Mouse (Mus musculus) brain, embryonic 14.5 days (tissue): ENCODE results near the gene Hic1. TPM values are rescaled to one million over a fixed set of nuclear protein-coding genes. Genes with fewer than 3 reads are reported as not detected.

ENCODE experiments used
- DNase-seq: peaks from one replicate; pipeline ENCODE4 v3.0.0-alpha.2; 2011; ENCODE audit warnings: low read depth
- CTCF ChIP-seq: fragments of 200-500 bp; IDR thresholded peaks from 2 replicates; pipeline ENCODE4 v1.5.1; 2012; ENCODE audit warnings: inconsistent platforms, mild to moderate bottlenecking, moderate library complexity, borderline replicate concordance; ENCODE audit not compliant: insufficient read depth, insufficient read length; ENCODE audit errors: extremely low read depth
- POLR2A ChIP-seq: fragments of 200-500 bp; IDR thresholded peaks from 2 replicates; pipeline ENCODE4 v1.6.1; 2012; ENCODE audit warnings: mild to moderate bottlenecking, inconsistent platforms, borderline replicate concordance; ENCODE audit not compliant: poor library complexity, insufficient read depth, insufficient read length, severe bottlenecking; ENCODE audit errors: extremely low read depth
- polyA plus RNA-seq: library from polyadenylated mRNA; depleted of rRNA; stranded (reverse); fragments of >200 nt; gene quantifications from 2 replicates; pipeline ENCODE4 v1.2.3, GENCODE M21; 2012

The Hic1 gene
- polyA plus RNA-seq, 1 experiment: 11.7 TPM

DNA sequence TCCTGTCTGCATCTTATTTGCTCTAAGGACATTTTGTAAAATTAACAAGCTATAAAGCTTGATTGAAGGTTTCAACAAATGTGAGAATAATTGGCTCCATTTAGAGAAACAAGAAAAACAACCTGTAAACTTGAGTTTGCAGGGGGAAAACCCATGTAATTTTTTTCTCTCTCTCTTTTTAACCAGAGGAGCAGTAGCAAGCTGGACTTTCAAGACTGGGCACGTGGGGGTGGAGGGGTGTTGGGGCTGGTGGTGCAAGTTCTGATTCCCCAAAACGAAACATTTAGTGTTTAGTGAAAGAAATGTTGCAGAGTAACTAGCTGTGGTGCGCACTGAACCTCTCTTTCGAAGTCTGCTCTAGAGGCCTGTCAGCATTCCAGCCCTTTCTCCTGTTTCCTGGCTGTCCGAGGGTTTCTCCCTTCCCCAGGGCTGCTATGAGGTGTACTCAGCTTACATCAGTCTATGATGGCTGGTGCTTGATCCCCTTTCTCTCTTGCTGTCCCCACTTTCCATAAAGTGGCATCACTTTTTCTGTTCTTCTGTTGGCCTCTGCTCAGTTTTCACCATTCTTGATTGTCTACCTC, 34.7 kb downstream of the Hic1 start:
- DNase-seq: no peak
- TF ChIP-seq CTCF (no peak), POLR2A (no peak)

DNA sequence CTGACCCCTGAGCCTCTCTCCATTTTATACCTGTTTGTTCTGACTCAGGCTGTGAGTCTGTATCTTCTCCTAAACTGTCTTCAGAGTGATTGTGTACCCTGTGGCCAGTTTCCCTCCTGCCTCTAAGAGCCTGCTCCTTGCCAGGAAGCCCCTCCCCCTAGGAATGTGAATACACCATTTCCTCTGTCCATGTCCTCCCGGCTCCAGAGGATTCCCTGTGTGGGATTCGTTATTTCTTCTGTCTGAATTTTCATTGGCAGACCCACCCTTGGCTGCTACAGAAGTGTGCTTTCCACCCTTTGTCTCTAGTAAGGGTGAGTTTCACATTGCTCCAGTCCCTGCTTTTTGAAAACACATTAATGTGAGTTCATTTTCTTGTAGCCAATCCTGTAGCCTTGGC, 35.4 kb downstream of the Hic1 start:
- TF ChIP-seq CTCF (no peak), POLR2A (no peak)
- peak; percentile 86 for DNase-seq

DNA sequence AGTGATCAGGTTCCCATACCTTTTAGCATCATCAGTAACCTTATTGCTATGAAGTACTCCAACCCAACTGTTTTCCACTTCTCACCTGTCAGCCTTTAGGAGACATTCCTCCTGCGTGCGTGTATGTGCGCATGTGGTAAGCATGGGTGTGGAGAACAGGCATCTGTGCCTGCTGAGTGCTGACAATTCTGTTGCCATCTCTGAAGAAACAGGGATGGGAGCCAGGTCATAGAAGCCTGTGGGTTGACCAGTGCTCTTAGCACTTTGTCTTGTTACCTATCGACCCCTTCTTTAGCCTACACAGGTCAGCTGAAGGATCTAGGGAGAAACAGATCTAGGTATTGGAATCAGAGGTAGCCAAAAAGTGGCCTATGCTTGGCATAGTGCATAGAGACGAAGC, 35.9 kb downstream of the Hic1 start:
- TF ChIP-seq POLR2A (no peak), CTCF (no peak)
- no peak for DNase-seq

DNA sequence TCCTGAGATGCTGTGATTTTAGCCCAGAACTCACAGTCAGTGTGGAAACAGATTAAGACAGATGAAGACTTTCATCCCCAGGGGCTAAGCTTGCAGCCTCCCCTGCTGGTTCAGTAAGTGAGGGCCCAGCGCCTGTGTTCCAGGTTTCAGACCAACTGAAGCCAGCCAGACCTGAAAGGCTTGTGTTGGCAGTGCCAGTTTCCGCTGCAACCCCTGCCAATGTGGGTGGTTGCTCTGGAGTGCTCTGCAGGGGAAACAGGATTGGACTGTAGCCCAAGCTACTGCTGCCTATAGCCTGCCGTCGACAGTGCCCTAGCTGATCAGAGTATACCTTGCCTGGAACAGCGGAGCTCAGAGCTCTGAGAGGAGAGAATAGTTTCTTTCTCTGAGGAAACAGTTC, 37.0 kb downstream of the Hic1 start:
- DNase-seq: peak; percentile 92
- TF ChIP-seq POLR2A (no peak), CTCF (no peak)

DNA sequence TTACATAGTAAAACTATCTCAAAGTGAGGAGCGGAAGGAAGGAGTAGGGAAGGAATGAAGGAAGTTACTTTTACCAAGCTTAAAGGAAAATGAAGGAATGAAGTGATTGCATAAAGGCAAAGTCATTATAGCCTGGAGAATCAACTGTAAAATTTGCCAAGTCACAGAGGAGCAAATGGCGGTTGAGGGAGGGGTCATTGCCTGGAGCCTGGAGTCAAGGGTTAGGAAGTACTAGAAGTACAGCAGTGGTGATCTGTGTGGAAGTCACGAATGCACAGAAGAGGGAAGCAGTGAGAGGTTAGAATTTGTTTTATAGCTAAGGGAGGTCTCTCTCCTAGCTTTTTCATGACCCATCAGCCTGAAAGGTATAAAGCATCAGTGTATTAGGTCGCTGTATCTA, 38.0 kb downstream of the Hic1 start:
- no peak for DNase-seq
- TF ChIP-seq CTCF (no peak), POLR2A (no peak)

DNA sequence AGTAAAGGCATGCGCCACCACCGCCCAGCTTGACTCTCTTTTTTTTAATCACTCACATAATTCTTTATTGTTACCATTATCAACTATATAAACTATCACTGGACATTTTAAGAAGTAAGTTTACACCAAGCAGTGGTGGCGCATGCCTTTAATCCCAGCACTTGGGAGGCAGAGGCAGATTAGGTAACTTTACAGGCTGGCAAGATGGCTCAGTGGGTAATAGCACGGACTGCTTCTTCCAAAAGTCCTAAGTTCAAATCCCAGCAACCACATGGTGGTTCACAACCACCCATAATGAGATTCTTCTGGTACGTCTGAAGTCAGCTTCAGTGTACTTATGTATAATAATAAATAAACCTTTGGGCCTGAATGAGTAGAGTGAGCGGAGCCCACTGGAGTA, 39.8 kb downstream of the Hic1 start:
- TF ChIP-seq POLR2A (no peak), CTCF (no peak)
- no peak for DNase-seq

DNA sequence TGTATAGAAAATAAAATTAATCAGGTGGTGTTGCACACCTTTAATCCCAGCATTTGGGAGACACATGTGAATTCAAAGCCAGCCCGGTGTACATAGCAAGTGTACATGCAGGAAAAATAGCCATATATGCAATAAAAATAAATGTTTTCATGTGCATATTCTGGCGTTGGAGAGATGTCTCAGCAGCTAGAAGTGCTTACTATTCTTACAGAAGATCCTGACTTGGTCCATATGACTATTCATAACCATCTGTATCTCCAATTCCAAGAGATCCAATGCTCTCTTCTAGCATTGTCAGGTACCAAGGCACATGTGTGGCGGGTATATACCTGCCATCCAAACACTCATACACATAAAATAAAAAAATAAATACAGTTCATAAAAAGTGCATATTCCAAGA, 42.9 kb downstream of the Hic1 start:
- no peak for TF ChIP-seq CTCF
- TF ChIP-seq POLR2A: no peak
- DNase-seq: no peak

DNA sequence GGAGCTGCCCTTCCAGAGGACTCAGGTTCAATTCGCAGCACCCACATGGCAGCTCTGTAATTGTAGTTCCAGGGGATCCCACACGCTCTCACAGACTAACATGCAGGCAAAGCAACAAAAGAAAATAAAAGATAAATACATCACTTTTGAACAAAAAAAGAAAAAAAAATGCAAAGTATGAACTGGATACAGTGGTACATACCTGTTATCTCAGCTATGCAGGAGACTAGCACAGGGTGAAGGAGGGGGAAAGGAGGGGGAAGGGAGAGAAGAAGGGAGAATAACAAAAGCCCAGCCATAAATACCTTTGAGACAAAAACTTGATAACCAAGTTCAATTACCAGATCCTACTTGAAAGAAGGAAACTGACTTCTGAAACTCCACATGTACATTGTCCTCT, 44.9 kb downstream of the Hic1 start:
- no peak for TF ChIP-seq POLR2A
- TF ChIP-seq CTCF: no peak
- no peak for DNase-seq

DNA sequence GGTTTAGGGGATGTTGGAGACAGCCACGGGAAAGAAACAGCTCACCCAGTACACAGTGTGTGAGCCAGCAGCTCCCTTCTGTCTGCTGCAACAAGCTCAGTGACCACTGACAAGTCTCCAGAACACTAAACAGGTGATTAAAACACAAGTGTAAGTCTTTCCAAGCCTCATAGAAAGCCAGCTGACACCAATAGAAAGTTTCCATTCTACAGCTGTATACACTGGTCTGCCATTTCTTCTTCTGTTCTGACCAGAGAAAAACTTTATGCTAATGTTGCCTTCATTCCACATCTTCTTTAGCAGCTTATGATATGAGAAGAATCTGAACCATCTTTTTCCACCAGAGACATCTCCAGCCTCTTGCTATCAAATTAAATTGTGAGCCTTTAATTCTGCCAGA, 48.0 kb downstream of the Hic1 start:
- DNase-seq: no peak
- TF ChIP-seq POLR2A: no peak
- no peak for TF ChIP-seq CTCF

DNA sequence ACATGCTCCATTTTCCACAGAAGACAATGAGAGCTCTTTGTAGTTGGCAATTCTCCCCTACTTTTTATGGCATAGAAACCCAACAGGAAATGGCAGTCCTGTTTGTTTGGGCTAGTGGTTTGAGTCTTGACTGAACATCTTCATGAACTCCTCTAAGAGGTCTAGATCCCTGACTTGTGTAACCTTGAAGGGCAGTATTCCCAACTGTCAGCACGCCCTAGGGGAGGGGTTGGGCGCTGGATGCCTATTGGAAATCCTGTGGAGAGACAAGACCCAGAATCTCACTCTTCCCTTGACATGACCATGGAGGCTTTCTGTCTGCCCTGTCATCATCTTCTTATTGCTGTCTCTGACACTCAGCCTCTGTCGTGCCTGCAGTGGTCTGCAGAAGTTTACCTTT, 49.5 kb downstream of the Hic1 start:
- TF ChIP-seq CTCF (no peak), POLR2A (no peak)
- DNase-seq: no peak

DNA sequence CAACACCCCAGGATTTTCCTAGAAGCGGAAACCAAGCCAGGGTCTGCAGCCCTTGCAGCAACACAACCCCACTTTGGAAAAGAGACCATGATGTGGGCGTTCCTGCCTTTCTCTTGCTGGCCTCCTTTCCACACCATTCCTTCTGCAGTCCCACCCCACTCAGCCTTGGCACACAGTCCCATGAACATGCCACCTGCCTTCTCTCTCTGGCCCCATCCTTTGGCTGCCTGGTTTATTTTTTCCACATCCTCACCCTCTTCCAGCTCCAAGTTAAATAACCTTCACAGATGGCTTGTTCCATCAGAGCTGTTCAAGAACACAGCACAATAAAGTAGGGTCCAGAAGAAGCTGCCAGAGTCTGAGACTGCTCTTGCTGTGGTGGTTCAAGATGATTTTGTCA, 50.0 kb downstream of the Hic1 start:
- DNase-seq: no peak
- no peak for TF ChIP-seq CTCF
- no peak for TF ChIP-seq POLR2A

DNA sequence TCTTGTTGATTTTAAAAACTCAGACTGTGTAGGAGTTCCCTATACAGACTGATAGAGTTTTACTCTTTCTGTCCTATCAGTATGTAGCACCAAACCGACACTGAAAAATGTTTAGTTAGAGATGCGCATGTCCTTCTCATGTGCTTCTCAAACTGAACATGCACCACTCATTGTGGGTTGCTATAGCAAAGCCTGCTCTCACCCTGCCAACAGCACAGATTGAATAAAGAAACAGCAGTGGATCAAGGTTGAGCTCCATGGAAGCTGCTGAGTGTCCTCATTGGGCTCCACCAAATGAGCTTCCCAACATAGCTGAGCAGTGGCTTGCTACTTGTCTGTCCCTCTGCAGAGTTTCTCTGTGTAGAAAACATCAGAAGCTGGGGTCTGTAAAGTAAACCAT, 51.2 kb downstream of the Hic1 start:
- no peak for DNase-seq
- TF ChIP-seq CTCF: no peak
- no peak for TF ChIP-seq POLR2A
